Mouse (Mus musculus) skeletal muscle tissue, postnatal 0 days (tissue): ENCODE measurements around the gene Nsg2. TPM values are rescaled to one million over a fixed set of nuclear protein-coding genes. Genes with fewer than 3 reads are reported as not detected.

Source experiments
- polyA plus RNA-seq: library from polyadenylated mRNA; unstranded; fragments of >200 nt; fragmentation: Nextera tagmentation; extraction: Ambion mirVana; gene quantifications from 2 replicates; pipeline ENCODE4 v1.2.1, GENCODE M21; 2015

Nsg2 gene
- polyA plus RNA-seq, result 1.3 and 1.4 TPM in 2 replicates

GRCm38 (mm10) chr11:32000281-32000680 is at the start of gene Nsg2:
Nsg2 (plus strand) TSS chr11:32000463.

GRCm38 (mm10) chr11:31965256-31966134 is 34.8 kb upstream of the Nsg2 start, which contains the start of gene 4930524B15Rik:
4930524B15Rik (plus strand) TSS chr11:31965592.

Other genes starting within 250 kb of the Nsg2 start
- 5.9 and 8.0 TPM in 2 replicates for gene Cpeb4, start 128.3 kb upstream of the Nsg2 start, polyA plus RNA-seq
- gene 4930524B15Rik, start 34.9 kb upstream of the Nsg2 start, polyA plus RNA-seq, result 0.09 TPM in 1 of 2 replicates, not detected in the other
- gene Il9r, start 199.8 kb downstream of the Nsg2 start, polyA plus RNA-seq, result 0.06 TPM in 1 of 2 replicates, not detected in the other
- 13.7 and 19.0 TPM in 2 replicates for gene Snrnp25, start 205.0 kb downstream of the Nsg2 start, polyA plus RNA-seq
- gene Rhbdf1, start 221.8 kb downstream of the Nsg2 start, polyA plus RNA-seq, result 43.7 and 46.3 TPM in 2 replicates
- gene Mpg, start 226.0 kb downstream of the Nsg2 start, polyA plus RNA-seq, result 17.7 and 20.4 TPM in 2 replicates